Mouse (Mus musculus): ENCODE measurements at regions not wholly inside any gene's neighbourhood (a gene's known extent, or its start where the extent isn't known, plus 50 kb on each side); places are given as distances from the start of the nearest gene placed in this dataset.

GRCm38 (mm10) chr6:147755750-147756523 is 280.3 kb downstream of the Ccdc91 start:
- no peak for DNase-seq

DNA sequence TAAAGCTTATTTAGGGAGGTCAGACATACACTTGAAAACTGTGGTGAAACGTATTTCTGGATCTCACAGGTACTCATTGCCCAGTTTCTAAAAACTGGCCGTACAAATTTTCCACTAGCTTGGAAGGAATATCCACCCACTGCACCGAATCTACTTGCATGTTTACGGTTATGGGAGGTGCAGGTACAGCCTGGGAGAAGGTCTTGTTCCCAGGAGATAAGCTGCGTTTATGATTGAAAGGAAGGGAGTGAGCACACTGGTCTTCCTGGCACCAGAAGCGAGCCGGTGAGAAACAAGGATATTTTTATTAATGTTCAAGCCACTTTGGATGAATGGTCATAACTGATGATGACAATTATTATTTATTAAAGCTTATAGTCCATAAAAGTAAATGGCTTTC is 283.9 kb downstream of the Ccdc91 start:
- no peak for DNase-seq

DNA sequence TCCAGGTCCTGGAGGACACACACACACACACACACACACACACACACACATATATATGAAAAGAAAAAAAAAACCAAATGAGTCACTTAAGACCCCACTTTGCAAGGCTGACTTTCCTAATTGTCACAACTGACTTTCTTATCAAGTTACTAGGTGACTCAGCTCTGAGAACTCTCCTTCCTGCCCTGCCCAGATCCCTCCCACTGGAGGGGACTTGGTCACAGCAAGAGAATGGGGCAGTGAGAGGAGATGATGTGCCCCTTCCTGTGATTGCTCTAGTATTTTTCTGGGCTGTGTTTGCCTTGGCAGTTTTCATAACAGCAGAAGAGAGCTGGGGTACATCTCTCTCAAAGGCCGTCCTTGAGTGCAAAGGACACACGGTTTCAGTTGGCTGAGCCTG is 284.5 kb downstream of the Ccdc91 start:
- DNase-seq, result peak; percentile 54 to 57

DNA sequence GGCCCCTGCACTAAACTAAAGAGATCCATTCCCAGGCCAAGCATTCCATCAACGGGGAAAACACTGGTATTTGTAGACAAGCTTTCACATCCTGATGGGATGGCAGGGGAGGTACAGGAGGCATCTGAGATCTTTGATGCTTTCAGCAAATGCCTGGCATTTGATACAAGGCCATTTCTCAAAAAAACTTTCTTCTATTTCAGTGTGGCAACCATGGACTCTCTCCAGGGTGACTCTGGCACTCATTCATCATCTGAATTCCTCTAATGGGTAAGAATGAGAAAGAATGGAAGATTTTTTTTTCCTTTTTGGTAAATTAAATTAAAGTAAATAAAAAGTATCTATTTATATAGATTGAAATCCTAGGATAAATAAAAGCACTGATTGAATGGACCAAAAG is 281.8 kb upstream of the Far2 start:
- peak; percentile 28 to 31 for DNase-seq

- DNase-seq, result no peak
These were observed 277.9 kb upstream of the Far2 start for GRCm38 (mm10) chr6:147769180-147769579.

DNA sequence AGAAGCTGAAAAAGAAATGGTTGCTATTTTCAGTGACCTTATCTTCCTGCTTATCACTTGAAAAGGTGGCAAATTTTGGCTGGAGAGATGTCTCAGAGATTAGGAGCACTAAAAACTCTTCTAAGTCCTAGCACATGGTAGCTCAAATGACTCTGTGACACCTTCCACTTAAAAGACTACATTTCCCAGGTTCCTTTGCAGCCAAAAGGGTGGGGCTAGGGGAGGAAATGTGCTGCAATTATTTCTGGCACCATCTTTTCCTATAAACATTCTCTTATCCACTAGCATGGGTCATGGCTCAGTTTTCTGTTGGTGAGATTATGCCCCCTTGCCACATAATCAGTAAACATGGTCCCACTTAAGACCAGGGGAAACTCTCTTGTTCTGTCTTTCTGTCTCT is 277.0 kb upstream of the Far2 start:
- no peak for DNase-seq

DNA sequence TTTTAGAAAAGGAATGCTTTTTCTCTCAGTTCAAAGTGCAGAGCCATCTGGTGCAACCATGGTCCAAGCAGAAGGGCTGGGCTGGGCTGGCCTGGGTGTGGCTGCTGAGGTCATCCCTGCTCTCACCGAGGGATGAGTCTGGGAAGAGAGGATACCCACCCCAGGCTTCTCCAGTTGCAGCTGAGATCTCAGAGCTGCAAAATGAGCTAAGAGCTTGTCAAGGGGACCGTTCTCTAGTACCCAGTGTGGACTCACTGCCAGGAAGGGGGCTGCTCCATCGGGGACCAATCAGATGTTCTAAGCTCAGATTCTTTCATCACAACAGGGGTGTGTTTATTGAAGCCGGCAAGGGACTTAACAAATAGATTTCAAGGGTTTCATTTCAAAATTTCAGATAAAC is 275.6 kb upstream of the Far2 start:
- DNase-seq, result peak in 1 of 2 experiments; percentile 23

GRCm38 (mm10) chr6:147773904-147774303 is 273.2 kb upstream of the Far2 start:
- DNase-seq, result no peak

DNA sequence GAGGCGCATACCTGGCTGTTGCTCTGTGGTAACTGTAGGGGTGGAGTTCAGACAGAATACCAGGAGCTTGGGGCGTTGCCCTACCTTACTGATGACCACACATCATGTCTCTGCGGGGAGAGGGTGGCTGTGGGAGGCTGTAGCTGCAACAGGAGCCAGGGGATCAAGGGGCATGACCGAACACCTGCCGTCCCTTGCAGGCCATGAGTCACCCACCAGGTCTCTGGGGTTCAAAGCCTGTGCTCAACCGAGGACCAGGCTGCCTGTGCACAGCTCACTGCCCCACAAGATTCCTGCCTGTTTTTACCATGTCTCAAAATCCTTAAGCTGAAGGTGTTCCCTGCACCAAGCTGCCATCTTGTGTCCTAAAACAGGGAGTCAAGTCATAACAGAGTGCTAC is 272.4 kb upstream of the Far2 start:
- DNase-seq, result no peak

DNA sequence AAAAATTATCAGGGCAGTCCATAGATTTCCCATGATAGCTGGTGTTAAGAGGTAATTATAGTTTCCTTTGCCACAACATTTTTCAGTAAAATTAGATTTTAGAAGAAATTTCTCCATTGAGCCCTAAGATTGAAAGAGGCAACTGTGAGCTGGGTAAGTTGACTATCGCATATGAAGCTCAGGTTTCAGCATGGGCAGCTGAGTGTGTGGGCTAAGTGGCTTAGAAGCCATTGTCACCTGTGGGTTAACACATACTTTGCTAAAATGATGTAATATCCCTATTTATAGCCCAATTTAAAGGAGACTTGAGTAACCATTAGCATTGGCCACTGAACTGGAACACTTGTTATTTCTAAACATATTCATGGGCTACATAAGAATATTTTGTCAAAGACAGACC is 267.6 kb upstream of the Far2 start:
- no peak for DNase-seq

- no peak for DNase-seq
These were observed 262.8 kb upstream of the Far2 start for GRCm38 (mm10) chr6:147784249-147784648.

- DNase-seq, result no peak
These were observed 262.2 kb upstream of the Far2 start for GRCm38 (mm10) chr6:147784854-147785253.

DNA sequence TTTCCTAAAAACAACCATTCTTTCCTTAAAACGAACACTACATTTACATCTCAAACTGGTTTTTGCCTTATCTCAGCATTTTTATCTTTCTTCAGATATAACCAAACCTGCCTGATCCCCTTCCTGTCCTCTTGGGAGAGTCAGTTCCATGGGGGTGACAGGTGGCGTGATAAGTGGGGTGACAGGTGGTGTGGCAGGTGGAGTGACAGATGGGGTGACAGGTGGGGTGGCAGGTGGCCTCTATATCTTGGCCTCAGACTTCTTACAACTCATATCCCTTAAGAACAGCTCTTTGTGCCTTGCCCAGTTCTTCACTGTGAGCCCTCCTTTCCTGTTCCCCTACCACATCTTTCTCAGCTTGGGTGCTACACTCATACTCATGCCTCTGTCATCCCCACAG is 259.0 kb upstream of the Far2 start:
- DNase-seq, result no peak

GRCm38 (mm10) chr6:147789112-147789511 is 257.9 kb upstream of the Far2 start:
- DNase-seq, result peak; percentile 69 to 73

DNA sequence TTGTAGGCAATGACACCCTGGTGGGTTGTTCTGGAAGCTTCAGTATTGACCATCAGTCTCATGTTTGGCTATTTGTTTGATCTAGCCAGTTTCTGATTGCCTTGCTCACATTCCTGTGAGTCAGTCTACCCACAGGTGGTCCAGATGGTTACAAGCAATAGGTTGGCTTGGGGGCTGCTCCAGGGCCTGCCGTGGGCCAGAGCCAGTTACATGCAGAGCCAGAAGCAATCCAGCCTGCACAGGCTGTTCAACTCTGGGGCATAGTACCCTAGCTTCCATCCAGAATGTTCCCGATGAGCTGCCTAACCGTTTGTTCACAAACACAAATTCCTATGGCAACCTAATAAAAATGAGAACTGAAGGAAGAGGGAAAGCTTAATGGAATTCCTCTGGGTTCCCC is 253.2 kb upstream of the Far2 start:
- DNase-seq, result no peak

DNA sequence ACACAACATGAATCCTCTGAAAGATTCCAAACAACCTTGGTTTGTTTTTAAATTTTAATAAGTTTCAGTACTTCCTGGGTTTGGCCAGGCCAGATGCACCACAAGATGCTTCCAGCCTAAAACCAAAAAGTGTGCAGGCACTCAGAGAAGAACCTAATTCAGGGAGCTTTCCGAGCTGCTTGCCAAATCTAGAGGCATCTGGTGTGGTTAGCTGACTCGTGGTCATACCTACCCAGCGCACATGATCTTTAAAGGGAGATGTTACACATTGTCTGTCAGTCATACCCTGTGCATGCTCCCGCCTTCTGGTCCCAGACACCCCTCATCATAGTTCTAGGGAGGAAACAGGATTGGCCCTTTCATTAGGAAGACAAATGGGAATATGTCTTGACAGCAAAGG is 252.7 kb upstream of the Far2 start:
- DNase-seq, result no peak

DNA sequence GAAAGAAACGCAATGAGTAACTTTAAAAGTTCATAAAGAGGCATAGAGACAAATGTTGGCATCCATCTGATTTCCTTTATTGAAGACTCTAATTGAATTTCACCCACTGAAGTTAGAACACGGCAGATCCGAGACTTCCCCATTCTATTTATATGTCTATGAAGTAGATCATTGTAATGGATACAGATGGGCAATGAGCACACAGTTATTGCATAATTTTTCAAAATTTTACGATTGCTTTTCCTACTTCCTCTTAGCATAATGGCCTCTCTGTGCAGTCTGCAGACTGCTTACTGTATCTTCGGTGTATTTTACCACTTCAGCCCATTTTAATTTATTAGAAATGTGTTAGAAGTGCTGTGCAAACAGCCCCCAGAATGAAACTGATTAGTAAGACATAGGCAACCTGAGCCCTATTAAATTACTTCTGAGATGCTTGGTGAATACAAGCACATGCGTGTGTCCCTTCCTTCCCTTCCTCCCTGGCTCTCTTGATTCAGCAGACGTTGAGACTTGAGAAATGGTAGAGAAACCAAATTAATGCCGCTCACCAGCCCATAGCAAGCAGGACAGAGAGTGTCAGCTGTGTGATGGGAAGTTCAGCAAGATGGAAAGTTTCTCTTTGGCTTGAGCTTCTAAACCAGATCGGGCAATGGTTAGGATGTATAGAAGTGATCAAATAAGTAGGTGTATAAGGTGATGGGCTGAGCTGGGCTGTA is 247.9 kb upstream of the Far2 start:
- DNase-seq, result no peak

GRCm38 (mm10) chr6:147799861-147800260 is 247.2 kb upstream of the Far2 start:
- peak; percentile 48 to 64 for DNase-seq

DNA sequence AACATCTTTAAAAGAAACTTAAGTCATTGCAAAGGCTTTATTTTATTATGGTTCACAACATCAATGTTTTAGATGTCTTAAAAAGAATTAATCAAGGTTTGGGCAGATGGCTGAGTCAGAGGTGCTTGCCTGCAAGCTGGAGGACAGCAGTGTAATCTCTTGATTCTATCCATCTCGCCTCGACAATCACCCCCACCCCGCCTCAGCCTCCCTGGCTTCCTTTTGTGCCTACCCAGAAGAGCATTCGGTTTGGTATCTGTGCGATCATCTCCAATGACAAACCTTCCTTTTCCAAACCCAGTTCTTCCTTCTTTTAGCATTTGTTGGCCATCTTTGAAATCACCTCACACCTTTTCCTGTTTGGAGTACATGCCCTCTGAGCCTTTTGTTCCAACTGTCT is 246.2 kb upstream of the Far2 start:
- DNase-seq, result peak; percentile 16 to 40

GRCm38 (mm10) chr6:147803893-147804292 is 243.2 kb upstream of the Far2 start:
- no peak for DNase-seq

DNA sequence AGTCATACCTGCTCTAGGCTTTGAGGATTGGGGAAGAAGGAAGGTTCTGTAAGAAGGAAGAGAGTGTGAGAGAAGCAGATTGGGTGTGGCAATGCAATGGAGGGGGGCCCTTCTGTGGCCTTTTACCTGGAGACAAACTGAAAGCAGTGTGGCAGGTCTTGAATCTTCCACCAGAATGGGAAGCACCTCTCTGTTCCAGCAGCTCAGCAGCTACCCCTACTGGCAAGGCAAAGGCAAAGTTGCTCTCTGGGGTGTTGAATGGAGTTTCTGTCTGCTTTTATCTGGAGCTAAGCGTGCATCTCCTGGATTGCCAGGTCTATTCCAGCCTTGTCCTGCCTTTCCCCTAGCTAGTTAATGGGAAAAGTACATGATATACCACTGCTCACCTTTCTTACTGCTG is 236.3 kb upstream of the Far2 start:
- DNase-seq, result peak; percentile 87 to 91

DNA sequence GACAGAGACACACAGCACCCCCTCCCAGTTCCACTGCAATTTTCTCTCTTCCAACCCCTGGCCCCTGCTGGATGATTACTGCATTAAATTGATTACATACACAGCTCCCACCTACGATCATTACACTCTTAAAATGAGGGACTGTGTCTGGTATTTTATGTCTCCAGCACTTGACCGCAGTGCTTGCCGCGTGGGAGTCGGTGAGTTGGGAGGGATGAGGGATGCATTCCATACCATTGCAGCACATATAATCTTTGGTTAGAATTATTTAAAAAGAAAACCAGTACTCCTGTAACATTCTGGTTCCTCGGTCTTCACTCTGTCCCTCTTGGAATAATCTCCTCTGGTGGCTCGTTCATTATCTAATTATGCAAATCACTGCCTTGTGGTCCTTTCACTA is 230.2 kb upstream of the Far2 start:
- DNase-seq, result no peak

DNA sequence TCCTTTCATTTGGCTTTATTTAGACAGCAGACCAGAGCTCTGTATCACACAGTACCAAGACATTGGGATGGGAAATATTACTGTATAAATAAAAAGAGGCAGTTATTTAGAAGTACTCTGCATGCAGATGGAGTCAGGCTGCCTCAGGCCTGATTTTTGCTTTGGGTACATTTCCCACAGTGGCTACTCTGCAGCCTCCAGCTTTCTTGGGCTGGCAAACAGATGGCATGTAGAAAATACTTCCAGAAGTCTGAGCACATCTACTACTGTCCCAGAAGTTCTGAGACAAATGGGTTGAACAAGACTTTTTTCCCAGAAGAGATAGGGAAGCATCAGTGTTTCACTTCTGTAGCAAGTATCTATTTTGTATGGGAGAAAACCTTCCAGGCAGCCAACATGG is 229.8 kb upstream of the Far2 start:
- DNase-seq, result no peak

GRCm38 (mm10) chr6:147822215-147822614 is 224.8 kb upstream of the Far2 start:
- DNase-seq, result no peak
